Mouse (Mus musculus) heart, embryonic 15.5 days (tissue): ENCODE results near the gene Duox2. TPM values are rescaled to one million over a fixed set of nuclear protein-coding genes. Genes with fewer than 3 reads are reported as not detected.

ENCODE experiments used
- ATAC-seq: fragments of 200-750 bp; cut with Nextera tagmentation; replicated peaks from 2 replicates; pipeline ENCODE4 v1.8.0; 2017; ENCODE audit warnings: low read depth, moderate TSS enrichment; ENCODE audit not compliant: insufficient number of reproducible peaks, insufficient read depth, low FRiP score
- H3K27ac ChIP-seq: fragments of 300-500 bp; sonication (generic); 2 replicates; pipeline ENCODE4 v1.5.1; 2015; ENCODE audit warnings: mild to moderate bottlenecking, inconsistent platforms
- H3K27me3 ChIP-seq: fragments of 300-500 bp; sonication (generic); 2 replicates; pipeline ENCODE4 v1.6.1; 2015; ENCODE audit warnings: inconsistent platforms
- H3K36me3 ChIP-seq: fragments of 300-500 bp; sonication (generic); 2 replicates; pipeline ENCODE4 v1.6.1; 2015; ENCODE audit warnings: mild to moderate bottlenecking, inconsistent platforms
- H3K4me1 ChIP-seq: fragments of 300-500 bp; sonication (generic); replicated peaks from 2 replicates; pipeline ENCODE4 v1.6.1; 2015; ENCODE audit warnings: inconsistent platforms
- H3K4me2 ChIP-seq: fragments of 300-500 bp; sonication (generic); 2 replicates; pipeline ENCODE4 v1.6.1; 2015; ENCODE audit warnings: inconsistent platforms, mild to moderate bottlenecking, moderate library complexity
- H3K4me3 ChIP-seq: fragments of 300-500 bp; sonication (generic); 2 replicates; pipeline ENCODE4 v1.5.1; 2015; ENCODE audit warnings: mild to moderate bottlenecking, inconsistent platforms
- H3K9ac ChIP-seq: fragments of 300-500 bp; sonication (generic); 2 replicates; pipeline ENCODE4 v1.6.1; 2015; ENCODE audit warnings: mild to moderate bottlenecking, inconsistent platforms
- H3K9me3 ChIP-seq: fragments of 300-500 bp; sonication (generic); replicated peaks from 2 replicates; pipeline ENCODE4 v1.6.1; 2016; ENCODE audit warnings: inconsistent platforms
- WGBS: fragments of 180-500 bp; shearing (Covaris S2); methylation state at CpG from one replicate; pipeline ENCODE4 v1.1.7; 2015; ENCODE audit warnings: mixed read lengths; 5-methylcytosine and 5-hydroxymethylcytosine counted together
- polyA plus RNA-seq: library from polyadenylated mRNA; unstranded; fragments of >200 nt; fragmentation: Nextera tagmentation; extraction: Ambion mirVana; gene quantifications from 2 replicates; pipeline ENCODE4 v1.2.1, GENCODE M21; 2015

The Duox2 gene
- polyA plus RNA-seq, 1 experiment from 2014 or later = 0.13 TPM

DNA sequence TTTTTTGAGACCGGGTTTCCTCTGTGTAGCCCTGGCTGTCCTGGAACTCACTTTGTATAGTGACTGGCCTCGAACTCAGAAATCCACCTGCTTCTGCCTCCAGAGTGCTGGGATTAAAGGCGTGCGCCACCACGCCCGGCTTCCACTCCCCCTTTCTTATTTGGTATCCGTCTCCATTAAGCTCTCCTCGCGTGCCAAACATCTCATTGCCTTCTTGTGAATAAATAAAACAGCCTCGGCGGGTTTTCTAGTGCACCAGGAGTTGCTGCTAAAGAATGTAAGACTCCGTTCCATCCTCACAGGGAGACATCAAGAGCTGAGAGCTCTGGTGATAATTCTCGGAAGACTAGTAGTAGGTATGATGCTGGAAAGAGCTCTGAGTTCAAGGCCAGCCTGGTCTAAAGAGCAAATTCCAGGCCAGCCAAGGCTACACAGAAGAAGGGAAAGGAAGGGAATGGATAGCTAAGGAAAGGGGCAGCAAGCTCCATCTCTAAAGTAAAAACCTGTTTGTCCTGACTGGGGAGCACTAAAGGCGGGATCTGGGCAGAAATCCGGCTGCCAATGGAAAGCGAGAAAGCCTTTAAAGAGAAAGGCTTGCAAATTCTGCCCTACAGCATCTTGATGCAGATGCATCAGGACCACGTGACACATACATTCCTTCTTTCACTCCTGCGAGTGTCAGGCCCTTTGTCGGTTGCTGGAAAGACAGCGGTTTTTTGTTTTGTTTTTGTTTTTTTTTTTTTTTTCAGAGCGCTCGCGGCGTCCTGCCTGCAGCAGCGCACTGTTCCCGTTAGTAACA, 64.3 kb downstream of the Duox2 start:
- H3K27ac ChIP-seq = peak overlapping the region; percentile 76
- H3K4me2 ChIP-seq = peak overlapping the region; percentile 81
- peak overlapping the region; percentile 63 for H3K9ac ChIP-seq
- no peaks in the 10 kb centered on the region for H3K27me3 ChIP-seq
- no peaks in the 10 kb centered on the region for H3K9me3 ChIP-seq
- H3K4me3 ChIP-seq = peak overlapping the region; percentile 66
- peak; percentile 6; the same call in 1 of the 2 replicates for ATAC-seq
- WGBS = 6% methylated on average over 26 of the region's 26 CpGs
- no peaks in the 10 kb centered on the region for H3K36me3 ChIP-seq
- peaks cover 17% of the 10 kb centered on the region for H3K4me1 ChIP-seq

DNA sequence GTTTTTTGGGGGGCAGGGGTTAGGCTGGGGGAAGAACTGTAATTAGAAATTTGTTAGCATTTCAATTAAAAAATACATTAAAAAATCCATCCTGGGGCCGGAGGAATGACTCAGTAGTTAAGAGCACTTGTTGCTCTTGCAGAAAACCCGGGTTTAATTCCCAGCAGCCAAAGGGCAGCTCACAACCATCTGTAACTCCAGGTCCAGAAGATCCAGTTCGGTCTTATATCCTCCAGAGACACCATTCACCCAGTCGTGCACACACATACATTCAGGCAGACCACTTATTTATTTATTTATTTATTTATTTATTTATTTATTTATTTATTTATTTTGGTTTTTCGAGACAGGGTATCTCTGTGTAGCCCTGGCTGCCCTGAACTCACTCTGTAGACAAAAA, 64.9 kb downstream of the Duox2 start:
- ATAC-seq = no peak
- H3K27ac ChIP-seq = no peak overlapping the region
- H3K9me3 ChIP-seq = no peaks in the 10 kb centered on the region
- H3K27me3 ChIP-seq = no peaks in the 10 kb centered on the region
- 54% methylated on average over 5 of the region's 5 CpGs for WGBS
- no peak overlapping the region for H3K9ac ChIP-seq
- peaks cover 17% of the 10 kb centered on the region for H3K4me1 ChIP-seq
- peak overlapping the region; percentile 66; the same call in 1 of the 2 replicates for H3K4me3 ChIP-seq
- no peaks in the 10 kb centered on the region for H3K36me3 ChIP-seq
- H3K4me2 ChIP-seq = peak overlapping the region; percentile 81; the same call in 1 of the 2 replicates

DNA sequence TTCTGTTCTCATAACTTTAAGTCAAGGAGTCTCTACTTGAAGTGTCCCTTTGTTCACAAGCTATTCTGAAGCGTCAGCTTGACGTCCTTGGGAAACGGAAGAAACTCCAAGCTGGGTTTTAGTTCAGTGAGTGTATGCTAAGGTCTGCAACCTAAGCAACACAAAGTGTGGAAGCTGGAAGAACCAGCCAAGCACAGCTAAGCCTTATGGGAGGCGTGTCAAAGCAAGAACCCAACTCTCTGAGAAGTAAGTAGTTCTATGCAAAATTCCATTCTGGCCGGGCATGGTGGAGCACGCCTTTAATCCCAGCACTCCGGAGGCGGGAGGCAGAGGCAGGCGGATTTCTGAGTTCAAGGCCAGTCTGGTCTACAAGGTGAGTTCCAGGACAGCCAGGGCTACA, 66.6 kb downstream of the Duox2 start:
- Histone ChIP-seq H3K27me3 (no peaks in the 10 kb centered on the region), H3K4me2 (no peak overlapping the region), H3K4me1 (peaks cover 10% of the 10 kb centered on the region), H3K36me3 (no peaks in the 10 kb centered on the region), H3K27ac (no peak overlapping the region), H3K9me3 (no peaks in the 10 kb centered on the region), H3K4me3 (no peak overlapping the region), H3K9ac (no peak overlapping the region)
- ATAC-seq = no peak
- 81% methylated on average over 9 of the region's 9 CpGs for WGBS

DNA sequence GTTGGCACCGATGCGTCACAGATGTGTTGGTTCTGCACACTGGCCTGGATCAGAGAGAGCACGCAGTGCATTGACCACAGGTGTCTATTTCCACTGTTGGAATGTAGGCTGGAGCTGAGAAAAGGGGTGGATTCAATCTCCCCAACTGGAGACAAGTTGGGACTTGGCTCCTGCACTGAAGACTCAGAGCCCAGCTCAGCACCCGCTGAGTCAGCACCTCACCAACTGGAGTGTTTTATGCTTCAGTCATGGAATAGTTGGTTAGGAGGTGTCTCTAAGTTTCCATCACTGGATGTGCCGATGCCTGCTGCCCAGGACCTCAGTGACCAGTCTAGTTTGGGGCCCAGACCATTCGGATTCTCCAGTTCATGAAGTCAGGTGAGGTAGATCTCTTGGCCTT, 67.9 kb downstream of the Duox2 start:
- H3K9ac ChIP-seq = no peak overlapping the region
- peaks cover 6% of the 10 kb centered on the region for H3K4me1 ChIP-seq
- no peaks in the 10 kb centered on the region for H3K9me3 ChIP-seq
- no peak overlapping the region for H3K27ac ChIP-seq
- H3K36me3 ChIP-seq = no peaks in the 10 kb centered on the region
- H3K4me3 ChIP-seq = no peak overlapping the region
- WGBS = 79% methylated on average over 6 of the region's 6 CpGs
- H3K4me2 ChIP-seq = no peak overlapping the region
- no peak for ATAC-seq
- H3K27me3 ChIP-seq = no peaks in the 10 kb centered on the region

Other genes starting within 250 kb of the Duox2 start
- 4.7 and 5.8 TPM in 2 replicates for gene Spg11, start 180.1 kb downstream of the Duox2 start, polyA plus RNA-seq
- gene B2m, start 150.8 kb downstream of the Duox2 start, polyA plus RNA-seq = 260 and 322 TPM in 2 replicates
- gene Trim69, start 137.7 kb downstream of the Duox2 start, polyA plus RNA-seq = not detected in 2 replicates
- gene Patl2, start 112.3 kb downstream of the Duox2 start, polyA plus RNA-seq = 0.05 and 0.10 TPM in 2 replicates
- not detected in 2 replicates for gene Terb2, start 112.2 kb downstream of the Duox2 start, polyA plus RNA-seq
- 56.4 TPM in 2 replicates for gene Sord, start 63.7 kb downstream of the Duox2 start, polyA plus RNA-seq
- not detected in 2 replicates for gene Duoxa2, start 451 bp upstream of the Duox2 start, polyA plus RNA-seq
- 1.2 TPM in 1 of 2 replicates, not detected in the other for gene Duoxa1, start 15.3 kb upstream of the Duox2 start, polyA plus RNA-seq
- 0.03 and 0.04 TPM in 2 replicates for gene Duox1, start 17.2 kb upstream of the Duox2 start, polyA plus RNA-seq
- gene Shf, start 70.7 kb upstream of the Duox2 start, polyA plus RNA-seq = 2.0 and 2.7 TPM in 2 replicates
- gene Slc28a2, start 128.0 kb upstream of the Duox2 start, polyA plus RNA-seq = 1.4 and 1.6 TPM in 2 replicates
- gene Gm14085, start 186.5 kb upstream of the Duox2 start, polyA plus RNA-seq = not detected in 2 replicates